Mouse (Mus musculus): Measurements from ENCODE around the gene Hdhd3.

DNA sequence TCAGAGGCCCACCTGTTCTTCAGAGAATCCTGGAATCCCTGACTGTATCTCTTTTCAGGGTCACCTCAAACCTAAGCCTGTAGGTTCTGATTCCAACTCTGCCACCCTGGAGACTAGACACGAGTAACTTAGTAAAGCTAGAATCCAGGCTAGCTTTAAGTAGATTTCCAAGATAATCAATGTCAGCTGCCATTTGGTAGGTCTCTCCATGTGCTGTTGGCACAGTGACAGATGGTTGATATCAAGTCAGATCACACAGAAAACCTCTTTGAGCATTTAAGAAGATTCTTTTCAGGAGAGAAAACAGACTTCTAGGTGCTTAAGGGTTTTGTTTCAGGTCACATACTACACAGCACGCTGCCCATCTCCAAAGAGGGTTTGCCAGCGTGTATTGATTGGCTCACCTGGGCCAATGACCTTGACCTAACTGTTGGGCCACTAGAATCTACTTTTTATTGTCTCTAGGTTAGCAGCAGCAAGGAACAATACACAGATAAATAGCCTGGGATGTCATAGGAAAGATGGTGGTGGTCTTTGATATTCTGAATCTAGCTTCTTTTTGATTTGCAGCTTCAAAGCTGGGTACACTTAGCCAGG, at the start of gene Hdhd3:
- TF ChIP-seq CTCF (IDR thresholded peaks at IDR 0.05; ENCODE audit: borderline replicate concordance, control insufficient read depth, extremely low read depth, insufficient read depth, low read length, poor library complexity) = no peak
- no peak for TF ChIP-seq POLR2A (IDR thresholded peaks at IDR 0.05; ENCODE audit: control insufficient read depth, extremely low read depth, insufficient read depth, low read length, poor library complexity)
